Mouse (Mus musculus) olfactory bulb, adult 2 months (tissue): ENCODE measurements around the gene Coro7.

ENCODE experiments used
- CTCF ChIP-seq: fragments of 200-500 bp; IDR thresholded peaks from 2 replicates; pipeline ENCODE4 v1.5.1; 2012; ENCODE audit warnings: low read depth, mild to moderate bottlenecking, low read length, moderate library complexity; ENCODE audit not compliant: insufficient read depth
- POLR2A ChIP-seq: fragments of 200-500 bp; IDR thresholded peaks from 2 replicates; pipeline ENCODE4 v1.6.1; 2012; ENCODE audit warnings: mild to moderate bottlenecking, low read depth, low read length, moderate library complexity; ENCODE audit not compliant: insufficient read depth

DNA sequence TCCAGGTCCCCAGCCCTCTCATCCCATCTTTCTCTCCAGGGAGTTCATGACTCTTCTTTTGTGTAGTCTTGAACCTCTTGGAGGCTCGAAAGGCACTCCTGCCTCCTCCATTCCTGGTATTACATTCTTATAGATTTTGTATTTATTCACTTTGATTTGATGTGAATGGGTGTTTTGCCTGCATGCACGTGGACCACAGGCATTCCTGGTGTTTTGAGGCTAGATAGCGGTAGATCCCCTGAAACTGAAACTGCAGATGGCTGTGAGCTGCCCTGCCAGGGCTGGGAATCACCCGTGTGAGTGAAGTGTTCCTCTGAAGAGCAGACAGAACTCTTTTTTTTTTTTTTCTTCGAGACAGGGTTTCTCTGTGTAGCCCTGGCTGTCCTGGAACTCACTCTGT lies 95.1 kb downstream of the Coro7 start:
- TF ChIP-seq CTCF (no peak), POLR2A (no peak)
